Mouse (Mus musculus): Measurements from ENCODE around the gene Tmem98.

DNA sequence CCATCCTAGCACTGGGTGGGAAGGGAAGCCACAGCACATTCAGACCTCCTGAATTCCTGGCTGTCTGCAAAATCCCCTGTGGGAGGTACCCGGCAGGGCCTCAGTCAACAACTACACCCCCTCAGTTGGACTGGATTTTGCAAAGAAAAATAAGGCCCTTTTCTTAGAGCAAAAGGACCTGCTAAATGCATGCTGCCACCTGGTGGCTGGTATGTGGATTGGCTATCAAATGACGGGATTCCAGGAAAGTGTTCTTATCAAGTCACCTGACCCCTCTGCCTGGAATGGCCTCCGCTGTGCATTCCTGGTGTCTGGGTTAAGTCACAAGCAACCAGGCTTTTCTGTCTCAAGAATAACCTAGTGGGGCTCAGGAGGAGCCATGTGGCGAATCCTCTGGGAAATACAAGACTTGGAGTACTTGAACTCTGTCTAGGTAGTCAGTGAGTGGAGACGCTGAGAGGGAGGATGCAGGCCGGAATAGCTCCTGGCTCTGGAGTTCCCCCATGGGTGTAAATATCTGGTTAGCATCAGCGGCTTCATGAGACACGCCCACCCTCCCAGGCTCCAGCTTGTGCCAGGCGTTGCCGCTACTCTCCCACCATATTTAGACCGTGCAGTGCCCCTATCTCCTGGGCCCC, 8.2 kb downstream of the Tmem98 start:
- no peak for TF ChIP-seq POLR2A (IDR thresholded peaks at IDR 0.05; ENCODE audit: borderline replicate concordance, insufficient read depth, low read length)
- peak; percentile 72 for TF ChIP-seq CTCF (IDR thresholded peaks at IDR 0.05; ENCODE audit: borderline replicate concordance, insufficient read depth, low read depth, low read length)

Data from cerebellum, adult 2 months (tissue).